Mouse (Mus musculus) kidney, postnatal 10 days (tissue): ENCODE measurements around the gene Gm49340.
"Not testable (repeated sequence)": the region's sequence is repeated elsewhere in the genome, so short reads cannot be mapped to it uniquely, and the experiment has no call there.

Source experiments
- DNase-seq: peaks from one replicate; pipeline ENCODE4 v3.0.0; 2021; ENCODE audit warnings: mixed read lengths

The Gm49340 gene

DNA sequence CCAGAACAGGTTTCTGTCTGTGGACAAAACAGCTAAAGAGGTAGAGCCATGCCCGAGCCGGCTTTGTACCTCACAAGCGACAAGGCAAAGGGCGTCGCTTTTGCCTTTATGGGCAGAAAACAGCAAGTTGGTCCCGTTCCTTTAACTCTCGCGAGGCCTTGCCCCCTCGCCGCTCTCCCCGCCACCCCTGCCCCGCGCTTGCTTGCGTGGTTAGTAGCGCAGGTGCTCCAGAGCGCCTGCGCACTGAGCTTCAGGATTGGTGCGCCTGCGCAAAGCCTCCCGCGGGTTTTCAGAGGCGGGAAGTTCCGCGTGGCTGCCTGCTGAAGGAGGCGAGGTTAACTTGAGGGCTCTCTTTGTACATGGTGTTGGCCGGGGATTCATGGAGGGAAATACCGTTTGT is at the start of gene Gm49340, which contains the start of the genes Aspa and Spata22:
Gene Gm49340, plus strand, starts transcription at position 300 of the 400 bp plus-strand sequence.
Gene Aspa, minus strand, starts transcription at position 155 of the 400 bp plus-strand sequence.
Gene Spata22, plus strand, starts transcription at position 300 of the 400 bp plus-strand sequence.
- no peak for DNase-seq

DNA sequence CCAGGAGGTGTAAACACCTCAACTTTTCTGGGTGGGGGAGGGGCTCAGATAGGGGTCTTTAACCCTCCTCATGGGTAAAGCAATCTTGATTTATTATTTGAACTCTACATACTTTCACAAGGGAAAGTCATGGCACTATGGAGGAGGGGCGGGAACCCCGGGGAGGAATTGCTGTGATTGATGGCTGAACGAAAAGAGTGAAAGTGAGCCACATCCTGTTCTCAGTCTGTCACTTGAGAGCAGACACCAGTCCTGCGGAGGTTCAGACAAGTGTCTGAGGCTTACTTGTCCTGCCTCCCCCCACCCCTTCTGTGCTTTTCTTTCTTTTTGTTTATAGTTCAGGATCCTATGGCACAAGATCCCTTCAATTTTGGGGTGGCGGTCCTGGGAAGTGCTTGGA is 48.8 kb upstream of the Gm49340 start:
- no peak for DNase-seq

DNA sequence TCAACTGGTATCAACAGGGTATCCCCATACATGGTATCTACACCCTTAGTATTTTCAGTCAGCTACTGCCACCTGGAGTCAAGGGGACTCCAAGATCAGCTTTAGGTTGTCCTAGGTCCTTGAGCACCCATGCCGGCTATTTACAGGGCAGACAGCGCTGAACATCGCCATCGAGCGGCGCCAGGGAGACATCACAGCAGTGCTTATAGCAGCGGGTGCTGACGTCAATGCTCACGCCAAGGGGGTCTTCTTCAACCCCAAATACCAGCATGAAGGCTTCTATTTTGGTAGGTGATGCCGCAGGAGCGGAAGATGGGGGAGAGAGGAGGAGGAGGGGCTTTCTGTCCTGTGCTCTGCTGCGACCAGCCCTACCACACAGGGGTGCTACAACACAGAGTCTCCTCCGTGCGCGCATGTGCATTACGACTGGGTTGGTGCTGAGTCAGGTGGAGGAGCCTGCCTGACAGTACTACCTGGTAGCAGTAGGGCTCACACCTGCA is 48.0 kb upstream of the Gm49340 start:
- DNase-seq, result peak; percentile 71

DNA sequence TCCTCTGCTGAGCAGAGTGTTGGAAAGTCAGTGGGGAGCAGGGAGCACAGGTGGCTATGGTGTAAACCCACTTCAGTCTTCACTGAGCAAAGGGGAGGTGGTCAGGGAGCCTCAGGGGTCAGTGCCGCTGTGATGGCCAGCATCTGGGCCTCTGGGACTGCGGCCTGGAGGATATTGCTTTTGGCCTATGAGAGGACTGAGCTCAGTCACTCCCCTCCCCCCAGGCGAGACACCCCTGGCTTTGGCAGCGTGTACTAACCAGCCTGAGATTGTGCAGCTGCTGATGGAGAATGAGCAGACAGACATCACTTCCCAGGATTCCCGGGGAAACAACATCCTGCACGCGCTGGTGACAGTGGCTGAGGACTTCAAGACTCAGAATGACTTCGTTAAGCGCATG is 46.2 kb upstream of the Gm49340 start:
- DNase-seq, result peak; percentile 79

DNA sequence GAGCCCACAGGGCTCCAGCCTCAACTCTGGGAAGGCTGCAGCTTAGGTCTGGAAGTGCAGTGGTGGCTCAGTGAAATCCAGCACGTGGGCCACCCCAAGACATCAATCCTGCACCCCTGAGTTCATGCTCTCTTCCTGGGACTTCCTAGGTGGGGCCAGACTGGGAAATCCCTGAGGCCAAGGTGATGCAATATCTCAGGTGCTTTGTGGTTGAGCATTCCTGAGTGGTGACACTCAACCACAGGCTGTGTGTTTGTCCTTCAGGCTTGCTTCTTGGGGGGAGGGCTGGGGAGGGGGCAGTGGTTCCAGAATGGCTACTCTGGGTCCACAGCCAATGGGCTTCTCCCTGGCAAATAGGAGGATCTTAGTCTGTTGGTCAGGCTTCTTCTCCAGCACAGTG is 45.6 kb upstream of the Gm49340 start:
- DNase-seq, result no peak

DNA sequence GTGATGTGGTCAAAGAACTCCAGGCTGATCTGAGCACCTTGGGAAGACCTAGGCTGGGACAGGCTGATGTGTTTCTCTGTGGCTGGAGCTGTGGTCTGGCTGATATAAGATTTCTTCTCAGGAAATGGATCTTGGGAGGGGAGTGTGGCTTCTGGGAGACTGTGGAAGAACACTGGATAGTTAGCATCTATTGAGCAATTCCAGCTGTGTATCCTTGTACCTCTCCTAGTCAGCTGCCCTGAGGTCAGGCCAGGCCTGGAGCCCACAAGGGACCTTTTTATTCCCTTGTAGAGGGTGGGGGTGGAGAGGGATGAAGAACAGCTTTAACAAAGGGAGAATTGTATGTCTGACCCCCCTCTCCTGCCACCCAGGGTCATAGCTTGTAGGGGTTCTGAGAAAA is 45.2 kb upstream of the Gm49340 start:
- DNase-seq, result no peak

DNA sequence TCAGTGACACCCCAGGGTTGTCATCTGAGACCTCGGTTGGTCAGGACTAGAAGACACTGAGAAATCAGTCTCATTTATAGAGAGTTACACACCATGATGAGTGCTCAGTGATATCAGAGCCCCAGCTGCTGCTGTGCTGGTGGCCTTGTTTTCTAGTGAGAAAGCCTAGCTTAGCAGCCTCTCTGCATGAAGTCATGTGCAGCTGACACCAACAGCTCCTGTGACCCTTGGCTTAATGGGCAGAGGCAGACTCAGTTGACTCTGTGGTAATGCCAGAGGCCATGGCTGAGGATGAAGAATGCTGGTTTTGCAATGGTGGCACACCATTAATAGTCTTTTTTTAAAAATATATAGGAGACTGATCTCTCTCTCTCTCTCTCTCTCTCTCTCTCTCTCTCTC is 39.9 kb upstream of the Gm49340 start:
- no peak for DNase-seq

DNA sequence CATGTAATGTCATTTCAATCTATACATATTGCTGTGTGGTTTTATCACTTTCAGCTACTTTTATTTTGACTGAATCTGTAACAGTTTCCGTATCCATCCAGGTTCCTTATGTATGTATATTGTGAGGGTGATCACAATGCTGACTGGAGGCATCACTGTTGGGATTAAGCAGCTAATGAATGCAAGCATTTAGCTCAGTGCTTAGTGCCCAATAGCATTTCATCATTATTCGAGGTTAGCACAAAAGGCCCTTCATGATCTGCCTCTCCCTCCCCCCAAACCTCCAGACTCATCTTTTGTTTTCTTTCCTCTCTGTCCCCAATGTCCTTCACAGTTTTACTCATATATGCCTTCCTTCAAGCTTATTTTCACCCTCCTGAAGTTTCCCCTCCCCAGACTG is 26.4 kb upstream of the Gm49340 start:
- DNase-seq, result no peak

DNA sequence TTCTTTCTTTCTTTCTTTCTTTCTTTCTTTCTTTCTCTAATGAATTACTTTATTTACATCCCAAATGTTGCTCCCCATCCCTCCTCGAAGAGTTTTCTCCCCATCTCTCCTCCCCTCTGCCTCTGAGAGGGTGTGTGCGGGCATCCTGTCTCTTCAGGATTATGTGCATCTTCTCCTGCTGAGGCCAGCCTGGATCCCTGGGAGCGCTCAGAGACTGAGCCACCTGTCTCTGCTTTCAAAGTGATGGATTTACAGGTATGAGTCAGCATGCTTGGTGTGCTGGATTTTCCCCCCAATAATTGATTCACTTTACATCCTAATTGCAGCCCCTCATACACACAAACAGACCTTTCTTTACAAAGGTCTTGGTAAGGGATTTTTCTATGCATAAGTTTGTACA is 13.6 kb upstream of the Gm49340 start:
- DNase-seq, result no peak

DNA sequence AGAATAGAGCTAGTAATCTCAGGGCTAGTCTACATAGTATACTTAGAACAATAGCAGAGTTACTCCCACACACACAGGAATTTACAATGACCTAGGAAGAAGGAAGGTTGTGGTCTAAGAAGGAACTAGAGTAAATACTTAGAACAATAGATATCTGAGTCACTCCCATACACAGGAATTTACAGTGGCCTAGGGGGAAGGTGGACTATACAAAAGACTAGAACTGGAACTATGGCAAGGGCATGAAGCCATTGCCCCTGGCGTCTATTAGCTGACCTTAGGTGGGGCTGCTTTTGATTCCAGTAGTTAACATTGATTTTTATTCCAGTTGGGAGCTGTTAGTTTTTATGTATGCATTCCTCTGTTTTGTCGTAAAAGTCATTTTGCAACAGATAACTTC is 11.0 kb upstream of the Gm49340 start:
- DNase-seq, result not testable (repeated sequence)

DNA sequence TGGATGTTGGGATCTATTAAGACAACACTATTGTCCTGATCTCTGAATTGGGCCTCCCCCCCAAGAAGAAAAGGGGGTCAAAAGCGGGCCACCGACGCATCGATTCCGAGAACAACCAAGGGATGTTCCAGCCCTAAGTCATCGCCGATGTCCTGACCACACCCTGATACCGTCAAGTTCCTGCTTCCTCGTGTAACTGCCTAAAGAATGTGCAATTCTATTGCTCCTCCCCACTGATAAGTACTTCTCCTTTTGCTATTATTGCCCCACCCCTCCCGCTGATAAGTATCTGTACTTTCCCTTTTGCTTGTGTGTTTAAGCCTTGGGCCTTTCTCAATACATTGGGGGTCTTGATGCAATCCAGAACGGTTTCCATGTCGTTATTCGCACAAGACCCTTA is 8.5 kb upstream of the Gm49340 start:
- DNase-seq, result not testable (repeated sequence)

DNA sequence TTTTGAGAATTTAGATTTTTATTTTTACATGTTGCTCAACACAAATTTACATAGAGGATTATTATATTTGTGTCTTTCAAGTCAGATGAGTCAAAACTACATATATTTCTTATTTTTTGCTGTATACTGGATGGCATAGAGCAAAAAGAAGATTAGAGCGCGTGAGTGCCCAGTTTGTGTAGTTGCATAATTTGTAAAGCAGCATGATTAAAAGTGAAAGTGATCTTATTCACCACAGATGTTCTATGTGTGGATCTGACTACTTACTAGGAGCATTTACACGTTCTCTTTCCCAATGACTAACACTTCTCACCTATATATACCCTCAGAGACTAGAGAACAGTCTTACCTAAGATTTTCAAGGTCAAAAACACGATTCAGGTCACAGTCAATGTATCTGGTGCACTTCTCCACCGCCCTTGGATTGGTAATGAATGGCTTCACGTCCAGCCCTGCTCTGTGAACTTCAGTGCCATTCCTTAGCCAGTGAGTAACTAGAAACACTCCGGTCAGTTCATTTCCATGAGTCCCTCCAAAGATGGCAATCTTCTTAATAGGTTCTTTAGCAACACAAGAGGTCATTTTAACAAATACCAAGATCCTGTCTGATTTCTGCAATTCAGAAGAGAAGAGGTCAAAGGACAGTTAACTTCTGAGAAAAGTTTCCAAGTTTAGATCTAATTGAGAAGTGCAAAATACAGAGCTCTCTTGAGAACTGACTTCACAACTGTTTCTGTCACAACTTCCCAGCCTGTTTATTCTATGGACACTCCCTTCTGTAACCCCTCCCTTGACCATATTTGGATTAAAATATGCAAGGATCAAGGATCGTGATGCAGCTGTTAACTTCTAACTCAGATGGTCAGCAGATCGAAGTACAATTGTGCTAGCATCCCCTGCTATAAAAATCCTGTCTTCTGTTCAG is 5.4 kb upstream of the Gm49340 start:
- peak; percentile 12 for DNase-seq

DNA sequence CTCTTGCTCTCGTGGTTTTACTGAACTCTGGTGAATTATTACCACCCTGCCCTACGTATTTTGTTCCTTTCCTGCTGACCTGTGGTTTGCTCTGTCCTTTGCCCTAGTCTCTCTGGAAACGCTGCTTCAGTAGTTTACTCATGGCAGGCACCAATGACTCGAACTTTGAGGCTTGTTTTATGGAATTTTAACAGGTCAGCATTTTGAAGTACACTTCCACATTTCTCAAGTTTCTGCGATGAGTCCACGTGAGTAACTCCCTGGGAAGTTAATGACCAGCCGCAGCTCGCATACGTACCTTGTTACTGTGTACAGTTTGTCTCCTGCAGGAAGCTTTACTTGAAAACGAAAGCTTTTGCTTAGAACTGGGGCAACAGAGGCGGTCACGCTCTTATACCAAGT is 3.1 kb upstream of the Gm49340 start:
- peak; percentile 70 for DNase-seq

DNA sequence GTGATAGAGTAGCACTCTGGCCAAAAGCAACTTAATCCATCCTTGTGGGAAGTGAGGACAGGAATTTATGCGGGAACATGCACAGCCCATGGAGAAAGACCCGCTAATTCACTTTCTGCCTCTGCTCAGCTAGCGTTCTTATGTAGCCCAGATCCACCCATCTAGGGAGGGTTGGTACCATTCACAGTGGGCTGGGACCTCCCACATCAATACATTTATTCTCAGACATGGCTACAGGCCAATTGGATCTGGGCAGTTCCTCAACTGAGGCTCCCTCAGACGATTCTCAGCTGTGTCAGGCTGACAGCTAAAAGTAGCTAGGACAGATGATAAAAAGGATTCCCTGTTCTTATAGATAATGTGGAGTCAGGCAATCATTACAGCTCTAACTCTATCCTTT is 2.2 kb upstream of the Gm49340 start:
- DNase-seq, result no peak

DNA sequence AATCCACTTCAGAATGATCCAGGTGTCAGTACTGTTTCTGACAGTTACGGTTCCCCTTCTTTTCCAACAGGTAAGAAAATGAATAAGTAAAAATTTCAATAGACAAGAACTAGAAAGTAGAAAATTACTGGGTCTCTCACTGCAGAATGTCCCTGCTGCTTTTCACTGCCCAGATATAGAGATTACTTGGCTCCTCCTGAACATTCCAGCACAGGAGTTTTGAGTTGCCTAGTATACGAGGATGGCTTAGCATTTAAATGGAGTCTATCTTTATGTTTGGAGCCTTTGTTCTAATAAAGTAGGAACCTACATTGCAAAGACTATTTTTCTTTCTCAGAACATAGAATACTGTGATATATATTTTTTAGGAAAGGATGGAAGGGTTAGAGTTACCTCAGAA is 3.8 kb downstream of the Gm49340 start:
- DNase-seq, result no peak

DNA sequence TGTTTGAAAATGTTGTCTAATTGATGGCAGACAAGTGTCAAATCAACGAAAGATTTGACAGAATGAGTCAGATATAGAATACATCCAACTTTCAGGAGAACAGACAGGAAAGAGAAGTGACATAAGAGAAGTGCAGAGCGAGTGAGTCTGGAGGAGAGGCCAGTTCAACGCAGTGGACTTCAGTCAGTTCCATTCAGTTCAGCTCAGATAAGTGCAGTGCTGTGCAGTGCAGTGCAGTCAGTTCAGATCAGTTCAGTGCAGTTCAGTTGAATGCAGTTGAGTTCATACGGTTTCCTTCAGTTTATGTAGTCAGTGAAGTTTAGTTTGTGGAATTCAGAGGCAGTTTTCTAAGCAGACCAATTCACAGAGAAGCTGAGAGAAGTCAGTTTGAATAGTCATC is 7.4 kb downstream of the Gm49340 start:
- no peak for DNase-seq

DNA sequence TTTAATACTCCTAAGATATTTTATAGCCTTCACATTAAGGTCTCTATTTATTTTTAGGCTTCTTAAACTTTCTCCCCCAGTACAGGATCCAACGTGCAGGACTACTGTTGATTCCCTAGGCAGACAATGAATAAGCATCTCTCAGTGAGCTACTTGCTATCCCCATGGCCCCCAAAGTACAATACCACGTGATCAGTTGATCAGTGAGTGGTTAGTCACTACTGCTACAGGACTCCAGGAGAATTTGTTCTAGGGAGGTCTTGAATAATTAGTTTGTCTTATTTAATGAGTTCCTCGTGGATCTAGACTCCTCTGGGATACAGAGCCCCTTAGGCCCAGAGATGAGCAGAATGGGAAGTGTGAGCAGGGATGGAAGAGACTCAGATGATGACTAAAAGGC is 20.9 kb downstream of the Gm49340 start, which contains the start of gene Olfr20:
Gene Olfr20, plus strand, starts transcription at position 301 of the 400 bp plus-strand sequence.
- no peak for DNase-seq

DNA sequence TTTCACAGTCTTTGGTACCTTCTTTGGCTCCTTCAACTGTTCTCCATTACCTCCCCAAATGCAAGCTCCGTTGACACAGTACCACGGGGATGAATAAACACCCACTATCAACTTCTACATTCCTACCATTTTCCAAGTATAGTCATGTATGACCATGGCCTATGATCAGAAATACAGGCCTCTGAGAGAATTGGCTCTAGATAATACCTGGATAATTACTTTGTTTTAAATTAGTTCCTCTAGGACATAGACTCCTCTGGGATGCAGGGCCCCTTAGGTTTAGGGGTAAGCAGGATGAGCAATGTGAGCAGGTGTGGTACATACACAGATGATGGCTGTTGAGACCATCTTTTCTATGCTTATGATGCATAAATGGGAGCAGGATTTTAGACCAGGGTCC is 41.4 kb downstream of the Gm49340 start, which contains the start of gene Olfr376:
Gene Olfr376, plus strand, starts transcription at position 301 of the 400 bp plus-strand sequence.
- DNase-seq, result no peak

DNA sequence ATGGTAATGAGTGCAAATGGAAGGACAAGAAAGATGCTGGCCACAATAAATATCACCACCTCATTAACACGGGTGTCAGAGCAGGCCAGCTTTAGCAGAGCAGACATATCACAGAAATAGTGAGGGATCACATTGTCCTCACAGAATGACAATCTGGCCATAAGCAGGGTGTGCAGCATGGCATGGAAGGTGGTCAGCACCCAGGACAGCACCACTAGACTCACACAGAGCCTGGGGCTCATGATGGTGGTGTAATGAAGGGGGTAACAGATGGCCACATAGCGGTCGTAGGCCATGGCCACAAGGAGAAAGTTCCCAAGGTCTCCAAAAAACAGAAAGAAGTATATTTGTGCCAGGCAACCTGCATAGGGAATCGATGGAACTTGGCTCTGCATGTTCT is 65.8 kb downstream of the Gm49340 start:
- peak; percentile 24 for DNase-seq

DNA sequence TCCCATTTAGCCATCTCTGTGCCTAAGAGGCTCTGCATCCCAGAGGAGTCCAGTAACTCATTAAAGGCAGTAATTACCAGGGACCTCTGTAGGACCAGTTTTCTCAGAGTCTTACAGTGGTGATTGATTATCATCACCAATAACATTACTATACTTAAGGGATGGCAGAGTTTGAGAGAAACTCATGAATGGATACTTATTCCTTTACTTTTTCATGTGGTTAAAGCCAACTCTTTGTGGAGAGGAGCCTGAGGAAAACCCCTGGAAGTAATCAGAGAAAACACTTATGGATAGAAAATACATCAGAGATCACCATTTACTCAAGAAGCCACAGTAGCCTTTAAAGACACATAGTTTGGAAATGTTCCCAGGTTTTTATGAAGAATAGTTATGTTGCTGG is 70.0 kb downstream of the Gm49340 start, which contains the start of gene Olfr1:
Gene Olfr1, minus strand, starts transcription at position 101 of the 400 bp plus-strand sequence.
- no peak for DNase-seq
